Mouse (Mus musculus): Measurements from ENCODE around the gene Pde4d. TPM values are rescaled to one million over a fixed set of nuclear protein-coding genes. Genes with fewer than 3 reads are reported as not detected.

Pde4d gene
- polyA plus RNA-seq, 2 experiments, result 11.7 to 17.3 TPM

DNA sequence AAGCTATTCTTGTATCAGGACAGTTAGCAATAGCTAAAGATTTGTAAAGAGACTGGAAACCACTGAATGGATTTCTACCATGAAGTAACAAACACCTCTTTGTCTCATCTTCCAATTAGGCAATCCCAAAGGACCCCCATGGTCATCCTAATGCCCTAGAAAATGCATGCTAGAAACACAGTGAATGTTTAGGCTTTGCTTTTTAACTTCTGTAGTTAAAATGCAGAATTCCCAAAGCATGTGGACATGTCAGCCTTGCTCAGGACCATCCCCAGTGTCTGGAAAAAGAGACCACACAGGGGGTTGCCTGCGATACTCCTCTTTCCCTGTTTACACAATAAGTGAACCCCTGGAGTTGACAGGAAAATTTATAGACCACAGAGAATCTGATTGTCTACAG is 926.9 kb downstream of the Pde4d start:
- TF ChIP-seq POLR2A (IDR thresholded peaks at IDR 0.05; ENCODE audit: borderline replicate concordance, extremely low read depth, insufficient read depth, insufficient read length), result no peak
- 32% methylated on average over 1 of the region's 1 CpGs for WGBS

DNA sequence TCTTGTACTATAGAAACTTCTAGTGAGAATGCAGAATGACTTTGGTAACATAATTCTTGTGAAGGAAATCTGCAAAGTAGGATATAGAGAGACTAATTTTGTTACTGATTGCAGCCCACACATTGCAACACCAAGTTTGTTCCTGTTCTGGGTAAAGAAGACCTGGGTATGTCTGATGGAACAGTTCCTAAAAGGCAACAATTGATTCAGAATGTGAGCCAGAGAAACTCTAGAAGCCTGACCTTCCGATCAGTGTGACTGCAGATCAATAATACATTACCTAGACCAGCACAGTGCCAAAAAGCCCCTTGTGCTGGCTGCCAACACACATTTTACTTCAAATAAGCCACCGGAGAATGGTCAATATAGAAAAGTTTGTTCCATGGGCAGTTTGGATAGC is 930.4 kb downstream of the Pde4d start:
- Histone ChIP-seq H3K4me1 (ENCODE audit: control insufficient read depth, insufficient read depth, low read length) (no peaks in the 10 kb centered on the region), H3K9ac (ENCODE audit: low read depth, low read length, severe bottlenecking) (no peak overlapping the region), H3K4me3 (replicated peaks; ENCODE audit: low read length) (no peak overlapping the region), H3K36me3 (ENCODE audit: control insufficient read depth, insufficient read depth, low read length) (no peaks in the 10 kb centered on the region), H3K27me3 (ENCODE audit: control insufficient read depth, insufficient read depth, low read length) (no peaks in the 10 kb centered on the region), H3K9me3 (ENCODE audit: control insufficient read depth, low read length) (no peaks in the 10 kb centered on the region), H3K4me2 (replicated peaks; ENCODE audit: low read depth, low read length, severe bottlenecking) (no peak overlapping the region), H3K27ac (replicated peaks; ENCODE audit: low read depth, low read length) (no peak overlapping the region)
- WGBS, result 96% methylated on average over 2 of the region's 2 CpGs
- ATAC-seq (ENCODE audit: low FRiP score, low read depth) (no peak), DNase-seq (ENCODE audit: low spot score) (no peak)
- no peak for TF ChIP-seq POLR2A (IDR thresholded peaks at IDR 0.05; ENCODE audit: borderline replicate concordance, extremely low read depth, insufficient read depth, insufficient read length)

More for the DNA sequence above, 926.9 kb downstream of the Pde4d start:
- ATAC-seq (ENCODE audit: low FRiP score, low read depth) (no peak), DNase-seq (ENCODE audit: low spot score) (no peak)
- Histone ChIP-seq H3K9ac (ENCODE audit: low read depth, low read length, severe bottlenecking) (no peak overlapping the region), H3K36me3 (ENCODE audit: control insufficient read depth, insufficient read depth, low read length) (no peaks in the 10 kb centered on the region), H3K4me1 (ENCODE audit: control insufficient read depth, insufficient read depth, low read length) (no peaks in the 10 kb centered on the region), H3K27me3 (ENCODE audit: control insufficient read depth, insufficient read depth, low read length) (no peaks in the 10 kb centered on the region), H3K27ac (replicated peaks; ENCODE audit: low read depth, low read length) (no peak overlapping the region), H3K4me3 (replicated peaks; ENCODE audit: low read length) (no peak overlapping the region), H3K9me3 (ENCODE audit: control insufficient read depth, low read length) (no peaks in the 10 kb centered on the region), H3K4me2 (replicated peaks; ENCODE audit: low read depth, low read length, severe bottlenecking) (no peak overlapping the region)

DNA sequence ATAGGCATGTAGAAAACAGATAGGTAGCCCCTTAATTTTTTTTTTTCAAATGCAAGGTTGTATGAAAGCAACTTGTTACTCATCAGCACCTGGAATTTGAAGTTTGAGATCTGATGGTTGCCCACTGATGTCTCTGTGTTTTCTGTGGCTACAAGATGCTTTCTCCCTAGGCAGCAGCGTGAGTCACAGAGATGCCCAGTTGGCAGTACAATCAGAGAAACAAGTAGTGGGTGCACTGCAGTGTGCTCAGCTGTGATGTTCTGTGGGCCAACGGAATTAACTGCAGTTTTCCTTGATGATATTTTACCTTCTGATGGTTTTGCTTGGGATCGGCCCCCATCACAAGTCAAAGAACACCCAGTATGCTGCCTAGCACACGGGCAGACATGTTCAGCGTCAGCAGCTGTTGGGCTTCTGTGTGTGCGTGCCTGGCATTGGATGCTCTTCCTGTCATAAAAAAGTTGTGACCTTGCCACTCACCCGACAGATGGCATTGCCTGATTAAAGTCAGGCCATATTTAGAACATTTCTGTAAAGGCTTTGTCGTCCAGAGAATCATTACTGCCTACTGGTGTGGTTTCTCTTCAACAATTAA is 939.0 kb downstream of the Pde4d start:
- TF ChIP-seq POLR2A (IDR thresholded peaks at IDR 0.05; ENCODE audit: borderline replicate concordance, extremely low read depth, insufficient read depth, insufficient read length), result no peak
- no peak overlapping the region for H3K9ac ChIP-seq (ENCODE audit: low read depth, low read length, severe bottlenecking)
- no peaks in the 10 kb centered on the region for H3K36me3 ChIP-seq (ENCODE audit: control insufficient read depth, insufficient read depth, low read length)
- no peaks in the 10 kb centered on the region for H3K27me3 ChIP-seq (ENCODE audit: control insufficient read depth, insufficient read depth, low read length)
- no peaks in the 10 kb centered on the region for H3K4me1 ChIP-seq (ENCODE audit: control insufficient read depth, insufficient read depth, low read length)
- H3K4me3 ChIP-seq (replicated peaks; ENCODE audit: low read length), result no peak overlapping the region
- H3K9me3 ChIP-seq (ENCODE audit: control insufficient read depth, low read length), result no peaks in the 10 kb centered on the region
- DNase-seq (ENCODE audit: low spot score) (no peak), ATAC-seq (ENCODE audit: low FRiP score, low read depth) (no peak)
- no peak overlapping the region for H3K27ac ChIP-seq (replicated peaks; ENCODE audit: low read depth, low read length)
- H3K4me2 ChIP-seq (replicated peaks; ENCODE audit: low read depth, low read length, severe bottlenecking), result no peak overlapping the region
- WGBS, result 42% methylated on average over 8 of the region's 8 CpGs

DNA sequence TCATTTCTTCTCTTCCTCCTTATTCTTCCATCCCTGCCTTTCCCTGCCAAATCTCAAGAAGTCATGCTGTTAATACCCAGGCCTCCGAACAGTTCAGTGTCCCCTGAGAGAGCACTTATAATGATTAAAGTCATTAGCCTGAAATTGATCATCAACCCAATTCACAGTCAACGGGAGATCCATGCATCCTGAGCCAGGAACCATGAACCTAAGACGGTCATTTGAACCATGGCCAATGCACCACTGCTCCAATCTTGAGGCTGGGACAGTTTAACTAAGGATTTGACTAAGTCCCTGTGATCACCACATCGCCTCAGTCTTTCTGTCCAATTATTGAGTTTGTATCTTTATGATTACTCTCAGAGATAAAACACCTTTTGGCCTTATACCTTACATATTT is 952.6 kb downstream of the Pde4d start:
- H3K9ac ChIP-seq (ENCODE audit: low read depth, low read length, severe bottlenecking), result no peak overlapping the region
- WGBS, result 72% methylated on average over 4 of the region's 4 CpGs
- H3K27me3 ChIP-seq (ENCODE audit: control insufficient read depth, insufficient read depth, low read length), result no peaks in the 10 kb centered on the region
- H3K4me2 ChIP-seq (replicated peaks; ENCODE audit: low read depth, low read length, severe bottlenecking), result no peak overlapping the region
- H3K9me3 ChIP-seq (ENCODE audit: control insufficient read depth, low read length), result no peaks in the 10 kb centered on the region
- TF ChIP-seq POLR2A (IDR thresholded peaks at IDR 0.05; ENCODE audit: borderline replicate concordance, extremely low read depth, insufficient read depth, insufficient read length), result no peak
- no peaks in the 10 kb centered on the region for H3K4me1 ChIP-seq (ENCODE audit: control insufficient read depth, insufficient read depth, low read length)
- no peak overlapping the region for H3K27ac ChIP-seq (replicated peaks; ENCODE audit: low read depth, low read length)
- H3K36me3 ChIP-seq (ENCODE audit: control insufficient read depth, insufficient read depth, low read length), result no peaks in the 10 kb centered on the region
- ATAC-seq (ENCODE audit: low FRiP score, low read depth), result no peak
- H3K4me3 ChIP-seq (replicated peaks; ENCODE audit: low read length), result no peak overlapping the region
- DNase-seq (ENCODE audit: low spot score), result no peak

DNA sequence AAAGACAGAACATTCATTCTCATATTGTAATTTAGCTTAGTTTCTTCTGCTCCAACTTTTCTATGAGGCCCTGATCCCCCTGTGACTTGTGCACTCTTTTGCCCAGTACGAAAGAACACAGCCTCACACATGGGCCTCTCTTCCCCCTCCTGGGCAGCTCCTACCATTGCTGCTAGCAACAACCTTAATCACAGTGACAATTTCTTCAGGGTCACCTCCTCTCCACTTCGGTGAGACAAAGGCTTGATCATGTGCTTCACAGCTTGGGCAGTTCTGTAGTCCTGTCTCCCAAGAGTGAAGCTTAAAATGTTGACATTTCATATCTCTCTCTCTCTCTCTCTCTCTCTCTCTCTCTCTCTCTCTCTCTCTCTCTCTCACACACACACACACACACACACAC is 953.2 kb downstream of the Pde4d start:
- ATAC-seq (ENCODE audit: low FRiP score, low read depth), result no peak
- DNase-seq (ENCODE audit: low spot score), result no peak
- Histone ChIP-seq H3K36me3 (ENCODE audit: control insufficient read depth, insufficient read depth, low read length) (no peaks in the 10 kb centered on the region), H3K27ac (replicated peaks; ENCODE audit: low read depth, low read length) (no peak overlapping the region), H3K9ac (ENCODE audit: low read depth, low read length, severe bottlenecking) (no peak overlapping the region), H3K27me3 (ENCODE audit: control insufficient read depth, insufficient read depth, low read length) (no peaks in the 10 kb centered on the region), H3K9me3 (ENCODE audit: control insufficient read depth, low read length) (no peaks in the 10 kb centered on the region), H3K4me3 (replicated peaks; ENCODE audit: low read length) (no peak overlapping the region), H3K4me2 (replicated peaks; ENCODE audit: low read depth, low read length, severe bottlenecking) (no peak overlapping the region), H3K4me1 (ENCODE audit: control insufficient read depth, insufficient read depth, low read length) (no peaks in the 10 kb centered on the region)
- no peak for TF ChIP-seq POLR2A (IDR thresholded peaks at IDR 0.05; ENCODE audit: borderline replicate concordance, extremely low read depth, insufficient read depth, insufficient read length)
- 51% methylated on average over 2 of the region's 2 CpGs for WGBS

DNA sequence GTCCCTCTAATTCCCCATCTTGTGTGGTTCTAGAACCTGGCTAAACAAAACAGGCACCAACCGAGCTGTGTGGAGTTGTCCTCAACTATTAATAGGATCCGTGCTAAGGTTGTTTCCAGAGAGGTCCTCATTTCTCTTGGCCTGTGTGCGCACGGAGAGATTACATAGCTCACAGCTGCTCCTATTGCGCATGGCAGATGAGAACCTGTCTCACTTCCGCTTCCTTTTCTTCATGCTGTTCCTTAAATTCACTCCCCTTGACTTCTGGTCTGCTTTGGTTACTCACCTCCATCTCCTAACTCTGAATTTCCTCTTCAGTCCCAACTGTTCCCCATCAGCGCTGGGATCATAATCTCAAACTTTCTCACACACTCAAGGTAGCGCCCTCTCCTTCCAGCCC is 956.6 kb downstream of the Pde4d start:
- Histone ChIP-seq H3K27me3 (ENCODE audit: control insufficient read depth, insufficient read depth, low read length) (no peaks in the 10 kb centered on the region), H3K4me1 (ENCODE audit: control insufficient read depth, insufficient read depth, low read length) (no peaks in the 10 kb centered on the region), H3K9ac (ENCODE audit: low read depth, low read length, severe bottlenecking) (no peak overlapping the region), H3K4me2 (replicated peaks; ENCODE audit: low read depth, low read length, severe bottlenecking) (no peak overlapping the region), H3K4me3 (replicated peaks; ENCODE audit: low read length) (no peak overlapping the region), H3K27ac (replicated peaks; ENCODE audit: low read depth, low read length) (no peak overlapping the region), H3K9me3 (ENCODE audit: control insufficient read depth, low read length) (no peaks in the 10 kb centered on the region), H3K36me3 (ENCODE audit: control insufficient read depth, insufficient read depth, low read length) (no peaks in the 10 kb centered on the region)
- ATAC-seq (ENCODE audit: low FRiP score, low read depth) (no peak), DNase-seq (ENCODE audit: low spot score) (no peak)
- WGBS, result 87% methylated on average over 8 of the region's 8 CpGs
- no peak for TF ChIP-seq POLR2A (IDR thresholded peaks at IDR 0.05; ENCODE audit: borderline replicate concordance, extremely low read depth, insufficient read depth, insufficient read length)

All from limb, embryonic 14.5 days (tissue).